In genomic region chr7:114854169-114854568, GRCm38 (mm10) we compare ENCODE assay signal across 18 mouse cellular contexts.
"Had no signal": no experiment of that assay in that cellular context is flagged by ENCODE, and none has a peak within 500 bp of the region (broad histone marks: within the 10 kb centered on the region; RNA-seq: fewer than 3 reads in every experiment).

No protein-coding gene starts in this region.

- H3K9ac ChIP-seq: kidney, embryonic 15.5 days; lung, embryonic 14.5 days; midbrain, embryonic 13.5 days; neural tube, embryonic 13.5 days had no signal

- H3K27ac ChIP-seq: kidney, embryonic 15.5 days; left cerebral cortex, adult 2 months; midbrain, embryonic 10.5 days; midbrain, embryonic 13.5 days; neural tube, embryonic 13.5 days had no signal

- H3K4me2 ChIP-seq: kidney, embryonic 15.5 days; liver, embryonic 11.5 days; lung, embryonic 14.5 days; midbrain, embryonic 13.5 days; neural tube, embryonic 13.5 days had no signal

- H3K4me1 ChIP-seq: kidney, embryonic 15.5 days had no signal

- H3K4me3 ChIP-seq: kidney, embryonic 15.5 days; left cerebral cortex, adult 2 months; megakaryocyte, embryonic 14.5 days; midbrain, embryonic 10.5 days; midbrain, embryonic 13.5 days; myocyte; neural tube, embryonic 13.5 days had no signal

- ATAC-seq: lung, postnatal 0 days; midbrain, embryonic 13.5 days; midbrain, embryonic 16.5 days had no signal

- H3K9me3 ChIP-seq: kidney, embryonic 15.5 days; megakaryocyte, embryonic 14.5 days; midbrain, embryonic 10.5 days; midbrain, embryonic 13.5 days; neural tube, embryonic 13.5 days had no signal

- DNase-seq: kidney, adult 2 months; kidney, postnatal 10 days; kidney, postnatal 36 days; layer of hippocampus, postnatal 36 days; lung, embryonic 14.5 days; thymus, adult 2 months; thymus, postnatal 14 days; thymus, postnatal 4 days had no signal

- H3K36me3 ChIP-seq: kidney, embryonic 15.5 days; midbrain, embryonic 10.5 days; midbrain, embryonic 13.5 days; neural tube, embryonic 13.5 days had no signal

- H3K27me3 ChIP-seq: kidney, embryonic 15.5 days; midbrain, embryonic 13.5 days; neural tube, embryonic 13.5 days had no signal
